Mouse (Mus musculus): ENCODE data around the gene G2e3. TPM values are rescaled to one million over a fixed set of nuclear protein-coding genes. Genes with fewer than 3 reads are reported as not detected.

The G2e3 gene
- 6.8 and 8.0 TPM in 2 replicates for polyA plus RNA-seq (2015; fragmentation: Nextera tagmentation; extraction: Ambion mirVana)

GRCm38 (mm10) chr12:51347988-51348697, at the start of gene G2e3:
G2e3 (plus strand) TSS chr12:51348061.

GRCm38 (mm10) chr12:51377003-51377887, 29.4 kb downstream of the G2e3 start, which contains the start of gene Scfd1:
Scfd1 (plus strand) TSS chr12:51377510.

Other genes starting within 250 kb of the G2e3 start
- 42.9 and 47.9 TPM in 2 replicates for gene Scfd1, start 29.4 kb downstream of the G2e3 start, polyA plus RNA-seq (2015; fragmentation: Nextera tagmentation; extraction: Ambion mirVana)
- gene Coch, start 245.3 kb downstream of the G2e3 start, polyA plus RNA-seq (2015; fragmentation: Nextera tagmentation; extraction: Ambion mirVana) = 2.1 and 2.2 TPM in 2 replicates

Measured in skeletal muscle tissue, postnatal 0 days (tissue).